Mouse (Mus musculus): ENCODE measurements around the gene Tlr13. TPM values are rescaled to one million over a fixed set of nuclear protein-coding genes. Genes with fewer than 3 reads are reported as not detected.

Gene Tlr13
- 0.24 and 0.41 TPM in 2 replicates for polyA plus RNA-seq (2015; fragmentation: Nextera tagmentation; extraction: Ambion mirVana)

GRCm38 (mm10) chrX:106142936-106143335 lies at the start of gene Tlr13:
Gene Tlr13, plus strand, starts transcription at chrX:106143204.

GRCm38 (mm10) chrX:106186713-106187649 lies 44.0 kb downstream of the Tlr13 start, which contains the start of gene Pgk1:
Gene Pgk1, plus strand, starts transcription at chrX:106187100.

Other genes starting within 250 kb of the Tlr13 start
- 175 and 185 TPM in 2 replicates for gene Atrx, start 213.8 kb upstream of the Tlr13 start, polyA plus RNA-seq (2015; fragmentation: Nextera tagmentation; extraction: Ambion mirVana)
- 17.2 and 18.3 TPM in 2 replicates for gene Magt1, start 131.3 kb upstream of the Tlr13 start, polyA plus RNA-seq (2015; fragmentation: Nextera tagmentation; extraction: Ambion mirVana)
- gene Cox7b, start 127.5 kb upstream of the Tlr13 start, polyA plus RNA-seq (2015; fragmentation: Nextera tagmentation; extraction: Ambion mirVana): 560 and 579 TPM in 2 replicates
- 4.7 and 5.0 TPM in 2 replicates for gene Atp7a, start 115.9 kb upstream of the Tlr13 start, polyA plus RNA-seq (2015; fragmentation: Nextera tagmentation; extraction: Ambion mirVana)
- 278 and 282 TPM in 2 replicates for gene Pgk1, start 43.9 kb downstream of the Tlr13 start, polyA plus RNA-seq (2015; fragmentation: Nextera tagmentation; extraction: Ambion mirVana)
- 28.5 and 30.6 TPM in 2 replicates for gene Taf9b, start 78.0 kb downstream of the Tlr13 start, polyA plus RNA-seq (2015; fragmentation: Nextera tagmentation; extraction: Ambion mirVana)
- not detected in 2 replicates for gene Fnd3c2, start 112.2 kb downstream of the Tlr13 start, polyA plus RNA-seq (2015; fragmentation: Nextera tagmentation; extraction: Ambion mirVana)